Mouse (Mus musculus) intestine, postnatal 0 days (tissue): ENCODE measurements at regions not wholly inside any gene's neighbourhood (a gene's known extent, or its start where the extent isn't known, plus 50 kb on each side); places are given as distances from the start of the nearest gene placed in this dataset.

ENCODE experiments used
- ATAC-seq: fragments of 200-750 bp; cut with Nextera tagmentation; 2 replicates; pipeline ENCODE4 v1.8.0; 2017; ENCODE audit warnings: mild to moderate bottlenecking, moderate TSS enrichment, moderate library complexity
- H3K27ac ChIP-seq: fragments of 300-500 bp; sonication (generic); 2 replicates; pipeline ENCODE4 v1.5.1; 2014; ENCODE audit warnings: mild to moderate bottlenecking, low read depth, low read length, moderate library complexity
- H3K27me3 ChIP-seq: fragments of 300-500 bp; sonication (generic); replicated peaks from 2 replicates; pipeline ENCODE4 v1.6.1; 2014; ENCODE audit warnings: low read length, mixed read lengths; ENCODE audit not compliant: control insufficient read depth, insufficient read depth
- H3K36me3 ChIP-seq: fragments of 300-500 bp; sonication (generic); 2 replicates; pipeline ENCODE4 v1.6.1; 2014; ENCODE audit warnings: mild to moderate bottlenecking, moderate library complexity; ENCODE audit not compliant: control insufficient read depth, insufficient read depth
- H3K4me1 ChIP-seq: fragments of 300-500 bp; sonication (generic); replicated peaks from 2 replicates; pipeline ENCODE4 v1.6.1; 2014; ENCODE audit warnings: antibody characterized with exemption, low read length, mixed read lengths; ENCODE audit not compliant: control insufficient read depth, insufficient read depth
- H3K4me2 ChIP-seq: fragments of 300-500 bp; sonication (generic); replicated peaks from 2 replicates; pipeline ENCODE4 v1.6.1; 2014; ENCODE audit warnings: low read depth, mild to moderate bottlenecking, moderate library complexity
- H3K4me3 ChIP-seq: fragments of 300-500 bp; sonication (generic); 2 replicates; pipeline ENCODE4 v1.5.1; 2014; ENCODE audit warnings: low read depth, low read length
- H3K9ac ChIP-seq: fragments of 300-500 bp; sonication (generic); 2 replicates; pipeline ENCODE4 v1.6.1; 2014; ENCODE audit warnings: mild to moderate bottlenecking, low read depth, low read length
- H3K9me3 ChIP-seq: fragments of 300-500 bp; sonication (generic); 2 replicates; pipeline ENCODE4 v1.6.1; 2016; ENCODE audit warnings: mixed run types; ENCODE audit not compliant: control insufficient read depth
- CTCF ChIP-seq: sonication (generic); IDR thresholded peaks from 2 replicates; pipeline ENCODE4 v1.5.1; 2016; ENCODE audit warnings: low read depth, mild to moderate bottlenecking, control low read depth, antibody characterized with exemption, moderate library complexity
- WGBS: fragments of 180-500 bp; shearing (Covaris S2); extraction: QIAGEN DNeasy Blood & Tissue Kit; methylation state at CpG from one replicate; pipeline ENCODE4 v1.1.7; 2014; 5-methylcytosine and 5-hydroxymethylcytosine counted together

GRCm38 (mm10) chr5:126573766-126574165 is 667.8 kb upstream of the Tmem132c start:
- WGBS = 72% methylated on average over 2 of the region's 2 CpGs
- Histone ChIP-seq H3K9ac (no peak overlapping the region), H3K36me3 (no peaks in the 10 kb centered on the region), H3K27ac (no peak overlapping the region), H3K4me2 (no peak overlapping the region), H3K4me1 (no peaks in the 10 kb centered on the region), H3K9me3 (no peaks in the 10 kb centered on the region), H3K4me3 (no peak overlapping the region), H3K27me3 (no peaks in the 10 kb centered on the region)
- no peak for ATAC-seq
- TF ChIP-seq CTCF = no peak

- no peak for ATAC-seq
- Histone ChIP-seq H3K4me3 (no peak overlapping the region), H3K27ac (no peak overlapping the region), H3K36me3 (no peaks in the 10 kb centered on the region), H3K4me2 (no peak overlapping the region), H3K27me3 (no peaks in the 10 kb centered on the region), H3K9me3 (0 out of 2 replicates have a peak, but pooled peaks cover 3% of the 10 kb centered on the region), H3K9ac (no peak overlapping the region), H3K4me1 (no peaks in the 10 kb centered on the region)
- no peak for TF ChIP-seq CTCF
- WGBS = 66% methylated on average over 12 of the region's 12 CpGs
These were observed 643.8 kb upstream of the Tmem132c start for GRCm38 (mm10) chr5:126597786-126598330.

- 82% methylated on average over 5 of the region's 5 CpGs for WGBS
- Histone ChIP-seq H3K4me1 (no peaks in the 10 kb centered on the region), H3K4me3 (no peak overlapping the region), H3K36me3 (no peaks in the 10 kb centered on the region), H3K4me2 (no peak overlapping the region), H3K27me3 (no peaks in the 10 kb centered on the region), H3K27ac (no peak overlapping the region), H3K9me3 (0 out of 2 replicates have a peak, but pooled peaks cover 3% of the 10 kb centered on the region), H3K9ac (no peak overlapping the region)
- TF ChIP-seq CTCF = no peak
- ATAC-seq = no peak
These were observed 642.0 kb upstream of the Tmem132c start for GRCm38 (mm10) chr5:126599561-126599960.

- no peak overlapping the region for H3K27ac ChIP-seq
- no peak overlapping the region for H3K4me2 ChIP-seq
- H3K9me3 ChIP-seq = no peaks in the 10 kb centered on the region
- no peaks in the 10 kb centered on the region for H3K36me3 ChIP-seq
- TF ChIP-seq CTCF = no peak
- WGBS = 73% methylated on average over 5 of the region's 5 CpGs
- H3K9ac ChIP-seq = no peak overlapping the region
- H3K4me3 ChIP-seq = no peak overlapping the region
- H3K4me1 ChIP-seq = no peaks in the 10 kb centered on the region
- no peaks in the 10 kb centered on the region for H3K27me3 ChIP-seq
- ATAC-seq = no peak
These were observed 634.9 kb upstream of the Tmem132c start for GRCm38 (mm10) chr5:126606756-126607155.

GRCm38 (mm10) chr5:126612571-126612970 is 629.0 kb upstream of the Tmem132c start:
- no peaks in the 10 kb centered on the region for H3K9me3 ChIP-seq
- no peak for ATAC-seq
- no peaks in the 10 kb centered on the region for H3K27me3 ChIP-seq
- no peak overlapping the region for H3K4me2 ChIP-seq
- H3K36me3 ChIP-seq = no peaks in the 10 kb centered on the region
- H3K27ac ChIP-seq = no peak overlapping the region
- TF ChIP-seq CTCF = no peak
- 88% methylated on average over 4 of the region's 4 CpGs for WGBS
- H3K4me1 ChIP-seq = no peaks in the 10 kb centered on the region
- no peak overlapping the region for H3K9ac ChIP-seq
- no peak overlapping the region for H3K4me3 ChIP-seq

- Histone ChIP-seq H3K9ac (no peak overlapping the region), H3K36me3 (no peaks in the 10 kb centered on the region), H3K4me3 (no peak overlapping the region), H3K27me3 (no peaks in the 10 kb centered on the region), H3K27ac (no peak overlapping the region), H3K9me3 (no peaks in the 10 kb centered on the region), H3K4me2 (no peak overlapping the region), H3K4me1 (no peaks in the 10 kb centered on the region)
- no peak for TF ChIP-seq CTCF
- WGBS = 74% methylated on average over 6 of the region's 6 CpGs
- ATAC-seq = no peak
These were observed 619.1 kb upstream of the Tmem132c start for GRCm38 (mm10) chr5:126622551-126622950.

- Histone ChIP-seq H3K4me1 (no peaks in the 10 kb centered on the region), H3K9ac (no peak overlapping the region), H3K4me2 (no peak overlapping the region), H3K36me3 (no peaks in the 10 kb centered on the region), H3K27ac (no peak overlapping the region), H3K27me3 (no peaks in the 10 kb centered on the region), H3K4me3 (no peak overlapping the region), H3K9me3 (no peaks in the 10 kb centered on the region)
- ATAC-seq = no peak
- peak; percentile 64 for TF ChIP-seq CTCF
- WGBS = 5% methylated on average over 6 of the region's 6 CpGs
These were observed 618.4 kb upstream of the Tmem132c start for GRCm38 (mm10) chr5:126623205-126623604.
